Mouse (Mus musculus): Measurements from ENCODE around the gene Vegfa.

Gene Vegfa

GRCm38 (mm10) chr17:46055736-46056135, 23.6 kb upstream of the Vegfa start:
- in situ Hi-C loops (cut with MboI; ENCODE audit: low pct_unique_long_range_greater_than_20kb in 1 of 2, low sequenced_read_pairs in 2 of 2, unreplicated experiment in 1 of 2), result no loop called here

- in situ Hi-C loops (cut with MboI; ENCODE audit: low pct_unique_long_range_greater_than_20kb in 1 of 2, low sequenced_read_pairs in 2 of 2, unreplicated experiment in 1 of 2), result no loop called here
Measured at GRCm38 (mm10) chr17:46053291-46053842, 21.2 kb upstream of the Vegfa start.

GRCm38 (mm10) chr17:46052146-46052545, 20.0 kb upstream of the Vegfa start:
- in situ Hi-C loops (cut with MboI; ENCODE audit: low pct_unique_long_range_greater_than_20kb in 1 of 2, low sequenced_read_pairs in 2 of 2, unreplicated experiment in 1 of 2), result no loop called here

- in situ Hi-C loops (cut with MboI; ENCODE audit: low pct_unique_long_range_greater_than_20kb in 1 of 2, low sequenced_read_pairs in 2 of 2, unreplicated experiment in 1 of 2), result no loop called here
Measured at GRCm38 (mm10) chr17:46051356-46051755, 19.2 kb upstream of the Vegfa start.

- in situ Hi-C loops (cut with MboI; ENCODE audit: low pct_unique_long_range_greater_than_20kb in 1 of 2, low sequenced_read_pairs in 2 of 2, unreplicated experiment in 1 of 2), result loop anchor here in 1 of 2 experiments (10.0 to 25.0 kb wide), 2 partner anchors 85 to 312 kb away; partner anchors contain the start of gene 1600014C23Rik
Measured at GRCm38 (mm10) chr17:46049567-46049966, 17.4 kb upstream of the Vegfa start.

- in situ Hi-C loops (cut with MboI; ENCODE audit: low pct_unique_long_range_greater_than_20kb in 1 of 2, low sequenced_read_pairs in 2 of 2, unreplicated experiment in 1 of 2), result loop anchor here in 1 of 2 experiments (10.0 to 25.0 kb wide), 2 partner anchors 87 to 311 kb away; partner anchors contain the start of gene 1600014C23Rik
Measured at GRCm38 (mm10) chr17:46048184-46048583, 16.0 kb upstream of the Vegfa start.

- in situ Hi-C loops (cut with MboI; ENCODE audit: low pct_unique_long_range_greater_than_20kb in 1 of 2, low sequenced_read_pairs in 2 of 2, unreplicated experiment in 1 of 2), result loop anchor here in 1 of 2 experiments (10.0 to 25.0 kb wide), 2 partner anchors 89 to 308 kb away; partner anchors contain the start of gene 1600014C23Rik
Measured at GRCm38 (mm10) chr17:46045742-46046141, 13.6 kb upstream of the Vegfa start.

GRCm38 (mm10) chr17:46044953-46045352, 12.8 kb upstream of the Vegfa start:
- in situ Hi-C loops (cut with MboI; ENCODE audit: low pct_unique_long_range_greater_than_20kb in 1 of 2, low sequenced_read_pairs in 2 of 2, unreplicated experiment in 1 of 2), result loop anchor here in 1 of 2 experiments (10.0 to 25.0 kb wide), 2 partner anchors 90 to 308 kb away; partner anchors contain the start of gene 1600014C23Rik

- in situ Hi-C loops (cut with MboI; ENCODE audit: low pct_unique_long_range_greater_than_20kb in 1 of 2, low sequenced_read_pairs in 2 of 2, unreplicated experiment in 1 of 2), result loop anchor here in 1 of 2 experiments (10.0 to 25.0 kb wide), 2 partner anchors 93 to 305 kb away; partner anchors contain the start of gene 1600014C23Rik
Measured at GRCm38 (mm10) chr17:46042158-46042557, 10.0 kb upstream of the Vegfa start.

GRCm38 (mm10) chr17:46041679-46042078, 9.5 kb upstream of the Vegfa start:
- in situ Hi-C loops (cut with MboI; ENCODE audit: low pct_unique_long_range_greater_than_20kb in 1 of 2, low sequenced_read_pairs in 2 of 2, unreplicated experiment in 1 of 2), result loop anchor here in 1 of 2 experiments (10.0 to 25.0 kb wide), 2 partner anchors 93 to 304 kb away; partner anchors contain the start of gene 1600014C23Rik

- in situ Hi-C loops (cut with MboI; ENCODE audit: low pct_unique_long_range_greater_than_20kb in 1 of 2, low sequenced_read_pairs in 2 of 2, unreplicated experiment in 1 of 2), result loop anchor here in 1 of 2 experiments (10.0 to 25.0 kb wide), 2 partner anchors 94 to 304 kb away; partner anchors contain the start of gene 1600014C23Rik
Measured at GRCm38 (mm10) chr17:46041223-46041622, 9.1 kb upstream of the Vegfa start.

GRCm38 (mm10) chr17:46040561-46040960, 8.4 kb upstream of the Vegfa start:
- in situ Hi-C loops (cut with MboI; ENCODE audit: low pct_unique_long_range_greater_than_20kb in 1 of 2, low sequenced_read_pairs in 2 of 2, unreplicated experiment in 1 of 2), result loop anchor here in 1 of 2 experiments (10.0 to 25.0 kb wide), 2 partner anchors 94 to 303 kb away; partner anchors contain the start of gene 1600014C23Rik

GRCm38 (mm10) chr17:46038906-46039305, 6.7 kb upstream of the Vegfa start:
- in situ Hi-C loops (cut with MboI; ENCODE audit: low pct_unique_long_range_greater_than_20kb in 1 of 2, low sequenced_read_pairs in 2 of 2, unreplicated experiment in 1 of 2), result loop anchor here in 1 of 2 experiments (25.0 kb wide), 1 partner anchor 302 kb away; the partner anchor contains the start of gene 1600014C23Rik

- in situ Hi-C loops (cut with MboI; ENCODE audit: low pct_unique_long_range_greater_than_20kb in 1 of 2, low sequenced_read_pairs in 2 of 2, unreplicated experiment in 1 of 2), result loop anchor here in 1 of 2 experiments (25.0 kb wide), 1 partner anchor 299 kb away; the partner anchor contains the start of gene 1600014C23Rik
Measured at GRCm38 (mm10) chr17:46036400-46036799, 4.2 kb upstream of the Vegfa start.

GRCm38 (mm10) chr17:46034110-46034509, 1.9 kb upstream of the Vegfa start:
- in situ Hi-C loops (cut with MboI; ENCODE audit: low pct_unique_long_range_greater_than_20kb in 1 of 2, low sequenced_read_pairs in 2 of 2, unreplicated experiment in 1 of 2), result loop anchor here (5.0 to 25.0 kb wide), 2 partner anchors 187 to 297 kb away; partner anchors contain the start of gene 1600014C23Rik (in 1 of the 2)

GRCm38 (mm10) chr17:46033607-46034006, 1.4 kb upstream of the Vegfa start:
- in situ Hi-C loops (cut with MboI; ENCODE audit: low pct_unique_long_range_greater_than_20kb in 1 of 2, low sequenced_read_pairs in 2 of 2, unreplicated experiment in 1 of 2), result loop anchor here (5.0 to 25.0 kb wide), 2 partner anchors 186 to 296 kb away; partner anchors contain the start of gene 1600014C23Rik (in 1 of the 2)

GRCm38 (mm10) chr17:46033122-46033521, 953 bp upstream of the Vegfa start:
- in situ Hi-C loops (cut with MboI; ENCODE audit: low pct_unique_long_range_greater_than_20kb in 1 of 2, low sequenced_read_pairs in 2 of 2, unreplicated experiment in 1 of 2), result loop anchor here (5.0 to 25.0 kb wide), 2 partner anchors 186 to 296 kb away; partner anchors contain the start of gene 1600014C23Rik (in 1 of the 2)

GRCm38 (mm10) chr17:46031621-46032211, 453 bp downstream of the Vegfa start:
- in situ Hi-C loops (cut with MboI; ENCODE audit: low pct_unique_long_range_greater_than_20kb in 1 of 2, low sequenced_read_pairs in 2 of 2, unreplicated experiment in 1 of 2), result loop anchor here (5.0 to 25.0 kb wide), 2 partner anchors 184 to 294 kb away; partner anchors contain the start of gene 1600014C23Rik (in 1 of the 2)

Measured in mouse embryonic stem cell (cell line).